Mouse (Mus musculus) lung, adult 2 months (tissue): ENCODE data around the gene Hoxa1.

Experiments
- CTCF ChIP-seq: fragments of 200-500 bp; IDR thresholded peaks from 2 replicates; pipeline ENCODE4 v1.5.1; 2011; ENCODE audit warnings: mild to moderate bottlenecking, low read length, control low read depth; ENCODE audit not compliant: insufficient read depth
- POLR2A ChIP-seq: fragments of 200-500 bp; IDR thresholded peaks from 2 replicates; pipeline ENCODE4 v1.6.1; 2011; ENCODE audit warnings: low read depth, mild to moderate bottlenecking, control low read depth, low read length, borderline replicate concordance; ENCODE audit errors: extremely low read depth

DNA sequence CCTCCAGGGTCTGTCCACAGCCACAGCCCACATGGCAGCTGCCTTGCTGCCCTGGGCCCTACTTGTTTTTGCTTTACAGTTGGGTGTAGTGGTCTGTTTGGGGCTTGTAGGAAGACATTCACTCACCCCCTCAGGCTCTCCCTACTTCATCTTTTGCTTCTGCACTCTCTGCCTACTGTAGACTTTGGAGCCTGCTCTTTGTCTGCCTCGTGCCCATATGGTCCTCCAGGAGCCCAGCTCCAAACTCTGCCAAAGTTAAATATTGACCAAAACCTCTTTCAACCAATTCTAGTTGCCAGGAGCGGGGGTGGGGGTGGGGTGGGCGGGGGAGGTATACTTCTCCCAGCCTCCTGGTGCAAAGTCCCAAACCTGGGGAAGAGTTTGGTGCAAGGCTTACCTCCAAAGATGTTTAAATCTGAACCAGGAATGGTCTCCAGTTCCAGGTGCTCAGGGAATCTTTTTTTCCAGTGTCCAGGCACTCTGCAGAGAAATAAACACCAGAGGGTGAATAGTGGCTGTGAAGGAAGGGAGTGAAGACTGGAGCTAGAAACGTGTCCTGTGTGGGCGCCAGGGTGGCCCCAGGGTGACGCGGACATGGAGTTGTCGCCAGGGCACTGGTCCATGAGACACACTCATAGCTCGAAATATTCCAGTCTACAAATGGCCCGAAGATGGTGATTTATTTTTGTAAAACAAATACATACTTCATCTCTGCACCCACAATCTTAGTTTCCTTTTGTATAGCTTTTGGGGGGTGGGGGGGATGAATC, 25.4 kb upstream of the Hoxa1 start:
- TF ChIP-seq CTCF (no peak), POLR2A (no peak)
